Mouse (Mus musculus) hematopoietic stem cell, adult 5-6 weeks (primary cell): ENCODE results near the gene Tmem164. TPM values are rescaled to one million over a fixed set of nuclear protein-coding genes. Genes with fewer than 3 reads are reported as not detected.

ENCODE experiments used
- ATAC-seq, 2 experiments: fragments of 125-278 bp in 1 of 2; replicated peaks in 1 of 2; 2 replicates each; pipeline ENCODE4 v1.8.0; 2016 to 2017; ENCODE audit warnings: inconsistent platforms in 2 of 2, mild to moderate bottlenecking in 2 of 2, moderate number of reproducible peaks in 2 of 2, low read depth in 1 of 2, moderate TSS enrichment in 1 of 2; ENCODE audit not compliant: low FRiP score in 2 of 2, poor library complexity in 2 of 2, severe bottlenecking in 2 of 2, insufficient read depth in 1 of 2, low TSS enrichment in 1 of 2
- total RNA-seq: library from RNA; stranded (forward); fragments of 172-1452, 232-1000 nt; gene quantifications from 2 replicates; pipeline ENCODE4 v1.2.3, GENCODE M21; 2017

The Tmem164 gene
- total RNA-seq, 1 experiment from 2014 or later = 48.8 TPM

DNA sequence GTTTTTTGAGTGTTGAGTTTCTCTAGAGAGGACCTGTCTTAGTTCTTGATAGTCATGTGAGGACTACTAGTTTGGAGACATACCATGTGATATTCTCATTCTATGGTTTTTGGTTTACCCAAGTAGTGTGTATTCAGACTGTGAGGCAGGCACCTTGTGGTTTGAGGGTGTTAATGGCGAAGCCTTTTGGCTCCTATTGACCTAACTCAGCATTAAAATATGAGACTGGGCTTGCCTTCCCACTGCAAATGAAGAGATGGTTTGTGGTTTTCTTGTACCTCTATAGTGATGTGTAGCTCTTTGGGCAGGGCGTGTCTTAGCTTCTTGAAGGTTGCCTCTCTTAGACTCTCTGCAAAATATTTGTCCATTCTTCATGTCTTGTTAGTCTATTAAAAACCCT is 111.0 kb downstream of the Tmem164 start:
- ATAC-seq = no peak

DNA sequence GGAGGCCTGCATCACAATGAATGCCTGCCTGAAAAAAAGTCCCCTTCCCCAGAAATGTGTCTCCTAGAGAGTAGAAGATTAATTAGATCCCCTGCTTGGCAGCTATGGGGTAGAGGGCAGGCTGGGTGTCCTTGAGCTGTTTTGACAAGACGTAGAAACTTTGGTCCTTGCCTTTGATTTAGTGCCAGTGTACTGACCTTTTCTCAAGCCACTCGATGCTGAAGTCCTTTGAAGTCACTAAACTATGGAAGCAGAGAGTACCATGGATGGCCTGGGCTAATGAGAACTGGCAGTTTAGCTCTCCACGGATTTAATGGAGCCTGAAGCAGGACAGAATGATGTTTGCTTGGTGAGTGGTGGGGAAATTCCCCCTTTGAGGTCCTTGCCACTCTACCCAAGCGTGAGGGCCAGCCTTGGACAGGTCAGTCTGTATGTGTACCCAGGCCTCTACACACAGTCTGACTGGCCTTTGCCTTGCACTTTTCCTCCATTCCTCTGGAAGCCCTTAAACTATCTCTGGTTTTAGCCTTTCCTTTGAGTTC is 112.9 kb downstream of the Tmem164 start:
- no peak for ATAC-seq

DNA sequence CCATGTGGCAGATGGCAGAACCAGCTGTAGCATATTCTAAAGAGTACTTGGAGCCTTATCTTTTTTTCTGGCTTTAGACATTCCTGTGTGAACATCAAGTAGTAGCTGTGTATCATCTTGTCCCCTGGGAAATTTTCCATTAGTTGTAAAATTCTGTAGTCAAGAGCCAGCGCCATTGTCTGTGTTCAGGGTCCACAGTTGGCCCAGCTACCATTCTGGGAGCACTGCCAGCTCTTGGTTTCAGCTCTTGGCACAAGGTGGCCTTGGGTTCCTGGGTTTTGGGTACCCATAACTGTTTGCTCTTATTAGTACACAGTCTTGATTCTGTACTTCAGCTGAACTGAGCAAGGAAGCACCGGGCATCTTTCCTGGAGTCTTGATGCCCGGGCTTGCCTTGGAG is 123.4 kb downstream of the Tmem164 start:
- no peak for ATAC-seq

DNA sequence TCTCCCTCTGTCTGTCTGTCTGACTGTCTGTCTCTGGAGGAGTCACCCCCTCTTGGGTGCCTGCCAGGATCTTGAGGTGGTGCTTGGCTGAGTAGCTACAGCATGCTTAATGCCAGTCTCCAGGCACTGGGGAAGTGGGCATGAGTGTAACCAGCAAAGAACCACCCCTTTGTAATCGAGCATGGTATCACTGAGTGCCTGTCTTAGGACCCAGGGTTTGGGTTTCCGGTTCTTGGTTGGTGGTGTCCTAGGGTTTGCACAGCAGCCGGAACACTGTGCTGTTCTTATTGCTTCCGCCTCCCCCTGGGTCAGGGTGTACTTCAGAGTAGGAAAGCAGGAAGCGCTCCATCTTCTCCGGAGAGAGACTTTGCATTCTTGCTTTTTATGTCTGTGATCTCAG is 124.9 kb downstream of the Tmem164 start:
- ATAC-seq = peak; percentile 56 to 58

DNA sequence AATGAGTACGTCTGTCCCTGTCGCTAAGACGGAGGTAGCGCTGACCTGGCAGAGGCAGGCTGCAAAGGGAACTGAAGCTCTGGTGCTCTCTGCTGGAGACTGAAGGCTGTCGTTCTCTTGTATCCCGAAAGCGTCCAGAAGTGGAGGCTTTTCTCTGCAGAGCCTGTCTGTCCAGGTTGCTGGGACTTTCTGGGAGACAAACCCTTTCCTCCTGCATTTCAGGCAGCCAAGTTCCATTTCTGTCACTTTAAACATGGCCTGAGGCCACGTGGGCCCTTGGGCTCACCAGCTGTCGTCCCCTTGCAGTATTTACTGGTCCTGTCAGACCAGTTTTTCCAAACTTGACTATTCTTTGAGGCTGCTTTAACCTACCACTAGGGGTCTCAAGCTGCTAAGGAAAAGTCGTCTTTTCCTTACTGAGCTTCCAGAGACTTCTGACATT is 125.4 kb downstream of the Tmem164 start:
- ATAC-seq = peak in 1 of 2 experiments; percentile 37; a peak in 1 of 4 replicates

DNA sequence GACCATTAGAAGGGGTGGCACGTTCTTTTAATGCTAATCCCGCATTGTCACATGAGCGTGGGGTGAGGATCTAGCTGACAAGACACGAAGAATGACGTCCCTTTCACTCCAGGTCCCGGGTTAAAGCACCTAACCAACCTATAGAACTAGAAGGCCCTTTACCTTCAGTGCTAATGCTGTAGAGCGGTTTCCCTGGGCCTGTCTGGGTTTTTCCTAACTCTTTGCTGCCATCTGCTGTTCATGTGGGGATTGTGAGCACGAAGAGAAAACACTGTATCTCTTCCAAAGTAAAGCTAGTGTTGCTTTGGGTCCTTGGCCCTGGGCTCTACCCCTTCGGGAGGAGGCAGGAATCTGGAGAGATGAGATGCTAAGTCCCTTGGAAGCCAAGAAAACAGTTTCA is 127.2 kb downstream of the Tmem164 start:
- peak; percentile 48 to 51; a peak in 1 of 4 replicates for ATAC-seq

DNA sequence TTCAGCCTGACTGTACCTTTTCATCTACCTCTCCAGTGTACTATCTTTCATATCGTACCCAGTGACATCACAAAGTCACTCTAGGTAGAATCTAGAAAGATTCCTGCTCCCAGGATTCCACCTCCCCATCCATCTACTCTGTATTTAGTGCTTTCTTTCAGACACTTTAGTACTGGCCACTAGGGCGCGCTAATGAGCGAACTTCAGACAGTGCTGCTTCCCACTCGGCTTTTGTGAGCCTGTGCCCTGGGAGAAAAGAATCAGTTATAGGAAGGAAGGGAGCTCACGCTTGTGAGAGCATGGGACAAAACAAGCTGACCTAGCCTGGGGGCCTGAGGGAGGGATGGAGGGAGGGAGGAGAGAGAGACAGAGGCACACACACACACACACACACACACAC is 131.9 kb downstream of the Tmem164 start:
- ATAC-seq = no peak

DNA sequence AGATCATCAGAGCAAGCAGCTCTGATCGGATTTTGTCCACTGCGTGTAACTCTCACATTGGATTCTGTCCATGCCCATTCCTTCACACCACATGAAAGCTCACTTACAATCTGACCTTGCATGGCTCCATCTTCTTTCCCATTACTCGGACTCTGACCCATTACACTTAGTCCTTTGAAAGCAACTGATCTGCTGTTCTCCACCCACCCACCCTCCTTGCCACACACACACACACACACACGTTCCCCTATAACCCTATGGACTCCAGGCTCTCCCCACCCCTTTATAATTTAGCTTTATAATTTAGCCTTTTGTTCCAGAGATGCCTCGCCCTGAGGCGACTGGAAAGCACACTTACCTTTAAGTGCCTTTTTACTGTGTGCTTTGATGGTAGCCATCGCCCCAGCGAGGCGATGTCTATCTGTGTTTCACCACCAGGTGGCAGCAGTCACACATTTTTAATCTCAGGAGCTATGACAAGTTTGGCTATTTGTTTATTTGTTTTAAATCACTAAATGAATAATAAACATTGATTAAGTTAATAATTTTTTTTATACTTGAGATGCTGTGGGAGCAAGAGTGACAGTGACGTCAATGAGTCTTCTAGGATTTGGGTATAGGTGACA is 137.0 kb downstream of the Tmem164 start:
- ATAC-seq = peak; percentile 53 to 56; a peak in 1 of 4 replicates

GRCm38 (mm10) chrX:142821239-142821638 is 140.0 kb downstream of the Tmem164 start:
- ATAC-seq = no peak

DNA sequence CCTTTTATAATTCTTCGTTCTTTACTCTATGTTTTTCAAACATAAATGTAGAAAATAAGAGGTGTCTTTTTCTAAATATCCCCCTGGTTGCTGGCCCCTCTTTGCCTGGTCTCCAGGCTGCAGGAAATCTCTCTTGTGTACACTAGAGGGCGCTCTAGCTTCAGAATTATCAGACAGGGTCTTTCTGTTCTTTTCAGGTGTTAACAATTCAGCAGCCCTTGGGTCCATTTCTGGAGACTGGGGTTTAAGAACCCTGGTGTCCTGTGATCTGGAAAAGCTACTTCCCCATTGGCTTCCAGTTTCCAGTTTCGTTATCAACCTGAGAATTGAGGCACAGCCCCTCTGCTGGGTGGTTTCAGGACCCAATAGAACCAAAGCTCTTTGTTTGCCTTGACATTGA is 140.6 kb downstream of the Tmem164 start:
- ATAC-seq = no peak; a peak in 1 of 4 replicates

DNA sequence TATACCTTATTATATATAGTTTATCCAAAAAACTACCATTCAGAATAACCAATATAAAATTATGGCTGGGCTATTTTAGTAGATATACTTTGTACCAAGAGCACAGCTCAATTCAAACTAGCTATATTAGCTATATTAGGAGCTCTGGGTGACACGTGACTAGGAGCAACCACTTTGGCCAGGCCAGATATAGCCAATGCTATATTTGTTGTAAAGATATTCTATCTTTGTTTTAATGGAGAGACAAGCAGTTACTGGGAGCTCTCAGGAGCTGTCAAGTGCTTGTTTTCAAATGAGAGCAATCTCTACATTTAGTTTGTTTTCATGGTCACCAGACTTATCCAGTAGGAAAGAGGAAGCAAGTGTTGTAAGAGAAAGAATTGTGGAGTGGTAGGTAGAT is 144.1 kb downstream of the Tmem164 start:
- no peak for ATAC-seq

DNA sequence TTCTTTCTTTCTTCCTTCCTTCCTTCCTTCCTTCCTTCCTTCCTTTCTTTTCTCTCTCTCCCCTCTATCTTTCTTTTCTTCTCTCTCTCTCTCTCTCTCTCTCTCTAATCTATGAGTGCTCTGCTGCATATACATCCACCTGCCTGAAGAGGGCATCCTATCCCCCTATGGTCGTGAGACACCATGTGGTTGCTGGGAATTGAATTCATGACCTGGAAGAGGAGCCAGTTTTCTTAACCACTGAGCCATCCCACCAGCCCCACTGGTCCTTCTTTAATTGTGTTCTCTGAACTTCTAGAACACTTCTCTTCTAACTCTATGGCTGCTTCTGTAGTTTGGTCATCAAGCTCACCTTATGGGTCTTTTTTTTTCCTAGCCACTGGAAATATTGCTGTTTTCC is 146.4 kb downstream of the Tmem164 start:
- no peak for ATAC-seq

DNA sequence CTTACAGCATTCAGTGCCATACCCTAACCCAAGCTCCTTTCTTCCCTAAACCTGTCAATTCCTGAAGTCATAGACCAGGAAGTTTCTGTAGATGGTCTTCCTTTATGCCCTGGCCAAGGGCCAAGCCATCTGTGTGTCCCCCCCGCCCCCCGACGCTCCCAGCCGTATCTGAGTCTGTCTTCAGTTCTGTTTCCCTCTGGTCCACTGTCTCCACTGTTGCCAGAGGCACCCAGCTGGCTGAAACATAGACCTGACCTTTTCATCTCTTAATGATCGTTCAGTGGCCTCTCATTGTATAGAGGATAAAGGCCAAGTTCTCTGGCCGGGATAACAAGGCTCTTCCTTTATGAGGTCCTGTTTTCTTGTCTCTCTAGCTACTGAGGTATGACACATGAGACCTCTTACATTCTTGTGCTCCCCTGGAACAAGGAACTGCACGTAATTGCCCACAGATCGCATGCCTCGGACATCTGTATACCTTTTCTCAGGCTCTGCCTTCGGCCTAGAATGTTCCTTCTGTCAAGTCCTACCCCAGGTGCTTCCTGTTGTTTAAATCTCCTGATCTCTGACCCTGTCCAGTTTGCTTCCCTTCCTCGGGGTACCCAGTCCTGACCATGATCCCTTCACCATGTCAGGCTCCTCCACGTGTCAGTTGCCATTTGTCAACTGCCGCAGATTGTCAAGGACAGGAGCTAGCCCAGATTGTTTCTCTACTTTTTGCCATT is 147.1 kb downstream of the Tmem164 start:
- ATAC-seq = no peak

DNA sequence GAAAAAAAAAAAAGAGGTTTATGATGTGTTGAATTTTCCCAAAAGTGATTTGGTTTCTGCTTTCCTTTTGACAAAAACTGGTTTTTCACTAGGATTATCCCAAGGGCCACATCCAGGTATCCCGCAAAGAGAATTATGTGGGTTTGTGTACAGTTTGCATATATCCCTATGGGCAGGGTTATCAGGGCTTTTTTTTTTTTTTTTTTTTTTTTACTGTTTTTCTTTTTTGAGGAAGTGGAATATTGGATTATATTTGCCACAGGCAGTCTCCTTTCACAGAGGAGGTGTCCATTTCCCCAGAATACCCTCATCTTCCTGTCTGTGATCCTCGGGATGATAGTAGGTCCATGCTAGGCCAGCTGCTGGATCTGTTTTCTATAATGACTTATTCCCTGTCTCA is 148.1 kb downstream of the Tmem164 start:
- no peak for ATAC-seq

DNA sequence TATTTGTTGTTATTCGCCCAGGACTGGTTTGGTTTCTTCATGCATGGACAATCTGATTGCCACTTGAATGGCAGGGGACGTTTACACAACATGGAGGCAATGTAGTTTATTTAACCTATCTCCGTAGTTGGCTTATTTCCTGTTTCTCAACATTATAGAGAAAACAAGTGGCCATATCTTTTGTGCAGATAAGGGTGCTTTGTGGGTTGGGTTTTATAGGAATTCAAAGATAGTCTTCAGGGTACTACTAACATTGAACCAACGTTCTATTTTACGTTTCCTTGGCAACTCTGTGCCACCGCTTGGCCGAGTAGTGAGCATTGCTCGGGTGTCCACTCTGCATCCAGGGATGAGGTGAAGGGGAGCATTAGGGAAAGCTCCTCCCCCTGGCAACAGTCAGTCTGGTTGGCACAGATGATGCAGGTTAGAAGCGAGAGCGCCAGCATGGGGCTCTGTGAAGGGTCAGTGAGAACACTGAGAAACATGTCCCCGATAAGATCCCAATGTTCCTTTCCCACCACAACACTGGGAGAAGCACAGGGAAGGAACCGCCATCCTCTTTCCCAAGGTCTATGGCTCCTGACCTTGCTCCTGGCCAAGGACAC is 148.8 kb downstream of the Tmem164 start:
- no peak for ATAC-seq

DNA sequence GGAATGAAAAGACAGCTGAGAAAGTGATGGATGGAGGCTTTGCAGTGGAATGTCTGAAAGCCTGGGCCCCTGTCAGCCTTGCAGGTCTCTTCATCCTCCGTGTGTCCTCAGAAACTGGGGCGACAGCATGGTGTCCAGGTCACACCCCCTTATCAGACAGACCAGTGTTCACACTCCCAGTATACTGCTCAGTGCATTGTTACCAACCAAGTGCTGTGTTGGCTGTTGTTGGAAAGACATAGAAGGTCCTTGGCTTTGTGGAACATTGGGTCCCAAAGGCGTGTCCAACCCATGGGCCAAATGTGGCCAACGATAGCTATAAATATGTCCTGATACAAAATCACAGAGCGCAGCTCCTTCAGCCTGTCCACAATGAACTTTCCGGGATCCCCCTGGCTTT is 149.4 kb downstream of the Tmem164 start:
- no peak for ATAC-seq

GRCm38 (mm10) chrX:142832221-142832620 is 151.0 kb downstream of the Tmem164 start:
- no peak for ATAC-seq

- ATAC-seq = no peak
These were observed 152.1 kb downstream of the Tmem164 start for GRCm38 (mm10) chrX:142833164-142833796.
